Mouse (Mus musculus): ENCODE measurements around the gene Usp40.
A peak's percentile ranks its signal among the peaks of the same experiment; 100 is the strongest.
"Not testable (repeated sequence)": the region's sequence is repeated elsewhere in the genome, so short reads cannot be mapped to it uniquely, and the experiment has no call there.

The Usp40 gene

GRCm38 (mm10) chr1:88008211-88008697 lies at the start of gene Usp40:
Usp40 (minus strand) TSS chr1:88008551.
- peak; percentile 81 for DNase-seq

GRCm38 (mm10) chr1:88055088-88055487 lies 46.7 kb upstream of the Usp40 start, which contains the start of gene Ugt1a10:
Ugt1a10 (plus strand) TSS chr1:88055388.
- DNase-seq, result no peak

DNA sequence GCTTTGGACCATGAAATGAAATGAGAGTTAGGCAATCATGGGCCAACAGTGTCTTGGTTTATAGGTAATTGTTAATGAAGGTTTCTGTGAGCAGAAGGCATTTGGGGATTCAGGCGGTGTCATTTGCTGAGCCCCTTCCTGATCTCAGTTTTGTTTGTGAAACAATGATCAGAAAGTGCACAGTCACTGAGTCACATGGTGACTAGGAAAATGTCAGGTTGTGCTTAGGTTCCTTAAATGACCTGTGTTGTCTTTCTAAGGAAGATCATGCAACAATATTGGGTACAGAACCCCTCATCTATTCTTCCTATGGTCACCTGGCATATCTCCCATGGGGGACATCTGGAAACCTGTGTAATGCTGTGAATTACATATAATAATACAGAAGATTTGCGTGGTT lies 39.1 kb upstream of the Usp40 start:
- not testable (repeated sequence) for DNase-seq

DNA sequence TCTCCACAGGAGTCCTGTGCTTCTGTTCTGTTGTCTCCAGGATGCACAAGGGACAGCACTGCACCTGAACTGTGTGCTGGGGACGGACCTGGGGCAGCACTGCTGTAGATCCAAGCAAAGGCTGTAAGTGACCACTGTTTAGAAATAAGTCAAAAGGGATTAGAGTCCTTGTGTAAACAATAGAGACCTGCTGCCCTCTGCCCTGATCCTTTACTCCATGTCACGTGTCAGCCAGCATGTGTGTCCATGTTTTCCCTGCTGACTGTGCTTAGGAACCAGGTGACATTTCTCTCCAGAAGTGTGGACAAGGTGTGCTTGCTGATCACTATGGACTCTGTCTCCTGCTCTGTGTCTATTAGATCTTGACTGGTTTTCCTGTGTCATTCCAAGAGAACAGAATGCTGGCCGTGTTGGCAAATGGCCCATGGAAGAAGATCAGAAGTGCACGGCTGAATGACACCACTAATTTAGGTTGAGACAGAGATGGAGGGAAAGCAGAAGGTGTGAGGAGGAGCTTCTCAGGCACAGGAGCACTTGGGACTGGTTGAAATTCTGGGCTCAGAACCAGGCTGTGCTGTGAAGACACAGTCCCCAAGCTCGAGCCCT lies 36.6 kb upstream of the Usp40 start:
- not testable (repeated sequence) for DNase-seq

- DNase-seq, result not testable (repeated sequence)
These were observed 34.7 kb upstream of the Usp40 start for GRCm38 (mm10) chr1:88043044-88043443.

DNA sequence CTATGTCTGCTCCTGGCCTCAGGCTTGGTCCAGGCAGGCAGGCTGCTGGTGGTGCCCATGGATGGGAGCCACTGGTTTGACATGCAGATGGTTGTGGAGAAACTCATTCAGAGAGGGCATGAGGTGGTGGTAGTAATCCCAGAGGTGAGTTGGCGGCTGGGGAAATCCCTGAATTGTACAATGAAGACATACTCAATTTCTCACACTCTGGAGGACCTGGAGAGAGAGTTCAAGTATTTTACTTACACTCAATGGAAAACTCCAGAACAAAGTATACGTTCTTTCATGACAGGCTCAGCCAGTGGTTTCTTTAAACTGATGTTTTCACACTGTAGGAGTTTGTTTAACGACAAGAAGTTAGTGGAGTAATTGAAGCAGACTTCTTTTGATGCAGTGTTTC lies 16.9 kb upstream of the Usp40 start:
- DNase-seq, result not testable (repeated sequence)

- DNase-seq, result no peak
These were observed 7.0 kb upstream of the Usp40 start for GRCm38 (mm10) chr1:88015371-88015770.

DNA sequence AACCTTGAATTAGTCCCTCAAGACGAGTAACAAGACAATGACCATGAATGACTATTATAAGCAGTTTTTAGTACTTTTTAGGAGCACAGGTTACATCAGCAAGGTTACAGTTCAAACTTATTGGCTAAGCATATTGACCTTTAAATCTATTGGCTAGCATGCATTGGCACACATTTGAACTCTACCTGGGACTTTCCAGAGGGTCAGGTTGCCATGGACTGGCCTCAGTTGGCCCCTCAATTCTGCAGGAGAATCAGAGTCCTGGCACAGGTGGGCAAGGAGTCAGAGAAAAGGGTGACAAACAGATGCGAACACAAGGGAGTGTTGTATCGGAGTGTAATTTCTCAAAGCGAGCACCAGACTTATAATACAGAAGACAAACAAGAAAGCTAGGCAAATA lies 6.3 kb upstream of the Usp40 start:
- no peak for DNase-seq

- DNase-seq, result no peak
These were observed 5.8 kb upstream of the Usp40 start for GRCm38 (mm10) chr1:88014194-88014593.

DNA sequence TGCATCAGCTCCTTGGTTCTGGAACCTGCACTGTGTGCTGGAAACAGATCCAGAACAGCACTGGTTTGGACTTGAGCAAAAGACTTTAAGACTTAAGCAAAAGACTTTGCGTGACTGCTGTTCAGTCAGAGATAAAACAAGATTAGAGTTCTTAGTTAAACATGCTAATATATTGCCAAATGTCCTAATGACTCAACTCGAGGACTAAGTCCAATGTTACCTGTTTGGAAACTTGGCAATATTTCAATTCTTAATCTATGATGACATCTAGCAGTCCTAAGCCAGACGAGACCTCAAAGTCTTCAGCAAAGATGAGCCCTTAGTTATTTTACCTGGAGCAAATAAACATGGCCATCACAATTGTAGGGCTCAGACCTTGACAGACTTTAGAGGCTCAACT lies 5.4 kb upstream of the Usp40 start:
- no peak for DNase-seq

- DNase-seq, result no peak
These were observed 1.2 kb upstream of the Usp40 start for GRCm38 (mm10) chr1:88009521-88009920.

GRCm38 (mm10) chr1:88008735-88009134 lies 384 bp upstream of the Usp40 start:
- no peak for DNase-seq

DNA sequence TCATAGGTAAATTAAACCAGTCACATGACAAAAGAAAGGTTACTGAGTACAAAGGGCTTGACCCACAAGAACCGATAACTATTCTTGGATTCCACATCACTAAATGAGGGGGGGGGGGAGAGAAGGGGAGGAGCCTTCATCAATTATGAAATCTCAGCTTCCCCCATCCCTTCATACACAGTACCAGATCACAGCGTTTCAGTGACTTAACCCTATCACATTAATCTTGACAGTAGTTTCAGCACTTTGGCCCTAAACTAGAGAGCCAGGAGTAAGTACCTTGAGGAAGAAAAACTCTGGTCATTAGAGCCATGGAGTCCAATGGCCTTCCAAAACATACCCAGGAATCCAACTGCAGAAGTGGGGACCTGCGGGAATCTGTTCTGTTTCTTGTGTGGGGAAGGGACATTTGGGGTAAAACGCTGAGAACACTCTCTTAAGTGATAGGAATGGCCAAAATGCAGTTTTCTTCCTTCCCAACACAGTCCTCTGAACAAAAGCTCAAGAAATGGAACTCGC lies 600 bp downstream of the Usp40 start:
- no peak for DNase-seq

- no peak for DNase-seq
These were observed 15.6 kb downstream of the Usp40 start for GRCm38 (mm10) chr1:87992716-87993115.

DNA sequence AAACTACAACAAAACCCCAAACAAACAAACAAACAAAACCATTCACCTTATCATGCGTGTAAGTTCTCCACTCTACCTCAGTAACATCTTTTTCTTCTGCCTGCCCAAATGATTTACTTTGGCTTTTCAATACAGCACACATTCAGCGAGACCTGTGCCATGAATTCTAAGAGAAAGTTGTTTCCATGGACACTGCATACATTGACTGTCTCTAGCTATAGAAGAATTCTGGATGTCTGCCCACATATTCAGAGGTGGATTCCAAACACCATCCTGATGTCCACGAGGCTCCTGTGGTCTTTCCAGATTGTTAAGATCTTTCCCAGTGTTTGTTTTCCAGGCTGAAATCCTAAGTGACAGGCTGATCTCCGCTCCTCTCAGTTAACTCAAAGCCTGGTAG lies 26.1 kb downstream of the Usp40 start:
- DNase-seq, result no peak

DNA sequence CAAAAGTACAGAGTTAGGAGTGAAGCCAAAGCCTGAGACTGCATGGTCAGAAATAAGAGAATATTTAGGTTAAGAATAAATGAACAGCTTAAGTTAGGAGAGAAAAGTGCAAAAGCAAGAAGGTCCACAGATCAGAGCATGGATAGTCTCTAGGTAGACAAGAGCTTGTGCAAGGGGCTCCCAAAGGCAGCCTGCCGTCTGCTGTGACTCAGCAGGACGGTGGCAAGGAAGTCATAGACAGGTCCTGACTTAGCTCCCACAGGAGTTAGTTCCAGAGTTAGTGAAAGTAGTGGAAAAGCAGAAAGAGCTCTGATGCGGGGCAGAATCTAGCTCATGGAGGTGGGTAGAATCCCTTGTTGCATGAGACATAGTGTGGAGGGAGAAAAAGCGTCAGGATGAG lies 38.0 kb downstream of the Usp40 start:
- DNase-seq, result no peak

DNA sequence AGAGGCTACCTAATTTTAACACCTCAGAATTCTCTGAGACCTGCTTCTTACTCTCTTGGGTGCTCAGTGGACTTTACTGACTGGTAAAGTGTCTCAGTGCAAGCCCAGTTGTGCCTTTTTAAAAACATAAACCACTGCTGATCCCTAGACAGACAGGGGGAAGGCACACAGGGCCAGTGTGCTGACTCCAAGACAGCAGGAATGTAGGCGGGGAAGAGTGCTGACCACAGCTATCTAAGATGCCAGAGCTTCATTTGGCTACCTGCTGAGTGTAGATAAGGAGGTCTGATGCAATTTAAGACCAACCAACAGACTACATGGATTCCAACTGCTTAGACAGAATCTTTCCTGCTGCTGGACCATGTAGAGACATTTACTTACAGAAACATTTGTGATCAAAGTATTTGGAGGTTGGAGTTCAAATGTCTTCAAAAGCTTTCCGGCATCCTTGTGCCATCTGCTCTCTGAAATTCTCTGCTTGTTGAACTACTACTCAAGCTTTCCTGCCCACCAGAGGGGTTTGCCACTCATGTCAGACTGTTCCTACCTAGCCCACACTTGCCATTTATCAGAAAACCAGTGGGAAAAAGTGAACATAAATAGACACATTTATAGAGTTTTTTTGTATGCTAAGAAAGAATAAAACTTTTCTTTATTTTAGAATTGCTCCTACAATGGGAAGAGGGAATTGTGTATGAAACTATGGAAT lies 46.7 kb downstream of the Usp40 start:
- no peak for DNase-seq

- DNase-seq, result no peak
These were observed 47.6 kb downstream of the Usp40 start for GRCm38 (mm10) chr1:87960752-87961151.

DNA sequence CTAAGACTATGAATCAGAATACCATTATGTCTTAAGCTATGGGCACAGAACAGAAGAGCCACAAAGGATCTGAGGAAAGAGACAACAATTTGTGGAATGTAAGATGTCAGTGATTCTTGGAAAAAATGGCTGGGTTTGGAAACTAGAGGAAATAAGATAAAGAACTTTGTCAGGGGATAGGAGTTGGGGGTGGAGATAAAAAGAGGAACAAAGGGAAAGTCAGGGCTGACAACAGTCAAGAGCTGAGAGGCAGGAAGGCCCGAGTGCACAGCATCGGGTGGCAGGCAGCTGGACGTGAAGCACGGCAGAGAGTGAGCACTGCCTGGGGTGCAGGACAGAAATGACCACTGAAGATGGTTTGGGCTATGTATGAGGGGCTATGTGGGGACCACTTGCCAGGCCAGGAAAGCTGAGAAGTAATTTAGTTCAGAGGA lies 48.3 kb downstream of the Usp40 start:
- no peak for DNase-seq

- no peak for DNase-seq
These were observed 48.8 kb downstream of the Usp40 start for GRCm38 (mm10) chr1:87959532-87959931.

- DNase-seq, result no peak
These were observed 49.4 kb downstream of the Usp40 start for GRCm38 (mm10) chr1:87958931-87959330.

- DNase-seq, result no peak
These were observed 55.3 kb downstream of the Usp40 start for GRCm38 (mm10) chr1:87953073-87953472.

- no peak for DNase-seq
These were observed 56.7 kb downstream of the Usp40 start for GRCm38 (mm10) chr1:87951641-87952040.

DNA sequence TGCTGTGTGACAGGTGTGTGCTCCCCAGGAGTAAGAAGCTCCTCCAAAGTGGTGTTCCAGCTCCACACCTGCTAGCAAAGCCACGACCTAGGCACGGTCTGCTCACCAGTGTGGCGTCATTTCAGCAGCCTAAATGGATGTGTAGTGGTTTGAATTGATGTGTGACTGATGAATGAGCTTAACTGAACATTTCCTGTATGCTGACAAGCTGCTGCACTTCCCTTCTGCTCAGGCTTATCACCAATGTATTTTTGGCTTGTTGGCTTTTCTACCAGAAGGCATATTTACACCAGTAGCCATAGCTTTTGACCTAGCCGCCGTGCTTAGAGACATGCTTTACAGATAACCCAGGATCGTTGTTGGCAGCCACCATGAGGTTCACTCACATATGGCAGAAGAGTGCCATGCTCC lies 60.7 kb downstream of the Usp40 start:
- no peak for DNase-seq

Data from thymus, postnatal 4 days (tissue).